Mouse (Mus musculus): ENCODE measurements around the gene Gm28827. TPM values are rescaled to one million over a fixed set of nuclear protein-coding genes. Genes with fewer than 3 reads are reported as not detected.
"Not testable (repeated sequence)": the region's sequence is repeated elsewhere in the genome, so short reads cannot be mapped to it uniquely, and the experiment has no call there.

Gm28827 gene
- not detected for total RNA-seq (2021)
- long read RNA-seq, experiment 1, result 0 reads
- long read RNA-seq, experiment 2, result 0 reads

GRCm38 (mm10) chrY:83030647-83031046 is at the start of gene Gm28827:
Gm28827 (plus strand) TSS chrY:83030947.
- not testable (repeated sequence) for DNase-seq (ENCODE audit: low spot score in 2 of 2)

Measured in adrenal gland, postnatal 4 days (tissue).